In the genomic region with DNA sequence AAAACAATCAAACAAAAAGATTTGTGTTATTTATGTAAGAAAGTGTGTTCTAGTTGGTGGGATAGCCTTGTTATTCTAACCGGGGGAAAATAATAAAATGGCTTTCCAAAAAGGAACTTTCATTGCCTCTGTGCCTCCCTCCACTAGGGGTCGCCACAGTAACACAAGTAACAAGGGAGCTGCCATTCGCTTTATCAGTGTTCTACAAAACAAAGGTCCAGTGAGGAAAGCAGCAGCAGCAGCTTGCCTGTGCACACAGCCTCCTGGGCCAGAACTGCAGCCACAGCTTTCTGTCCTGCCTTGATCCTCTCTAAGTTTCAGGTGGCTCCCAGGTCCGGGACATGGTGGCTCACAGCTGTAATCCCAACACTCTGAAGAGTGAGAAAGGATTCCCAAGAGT, we compare ENCODE assay signal across 8 mouse cellular contexts. TPM values are rescaled to one million over a fixed set of nuclear protein-coding genes. Genes with fewer than 3 reads are reported as not detected.
DNase-seq lines count a peak whose midpoint lies in the region; ATAC-seq and TF ChIP-seq lines count a peak whose summit lies in the region.

No protein-coding gene starts in this region.

- H3K9me3 ChIP-seq in forebrain, embryonic 11.5 days (ENCODE audit: control insufficient read depth, low read length): no peaks in the 10 kb centered on the region
- no peaks in the 10 kb centered on the region for H3K9me3 ChIP-seq in lung, embryonic 14.5 days (ENCODE audit: low read depth, low read length)

- no peak overlapping the region for H3K4me3 ChIP-seq in forebrain, embryonic 11.5 days (ENCODE audit: low read depth, low read length)
- no peak overlapping the region for H3K4me3 ChIP-seq in lung, embryonic 14.5 days (ENCODE audit: low read depth, low read length)

- intact Hi-C loops in heart, postnatal 36 days (cut with DNase I): no loop called here

- 6% methylated on average over 4 of the region's 4 CpGs for WGBS in forebrain, embryonic 11.5 days
- 6% methylated on average over 4 of the region's 4 CpGs for WGBS in lung, embryonic 14.5 days

- 0 out of 2 replicates have a peak overlapping the region, but pooled peaks have one; percentile 48 for H3K27ac ChIP-seq in forebrain, embryonic 11.5 days (ENCODE audit: low read depth, low read length)
- no peak overlapping the region for H3K27ac ChIP-seq in lung, embryonic 14.5 days (ENCODE audit: low read depth)

- ATAC-seq in forebrain, embryonic 11.5 days (replicated peaks; ENCODE audit: low FRiP score): peak; percentile 61; the same call in 1 of the 2 replicates
- ATAC-seq in lung, embryonic 14.5 days (ENCODE audit: insufficient read depth): 0 out of 2 replicates have a peak, but pooled peaks have one; percentile 26

- H3K4me2 ChIP-seq in forebrain, embryonic 11.5 days (ENCODE audit: low read depth, low read length, severe bottlenecking): no peak overlapping the region
- H3K4me2 ChIP-seq in lung, embryonic 14.5 days: no peak overlapping the region

- no peaks in the 10 kb centered on the region for H3K36me3 ChIP-seq in forebrain, embryonic 11.5 days (ENCODE audit: control insufficient read depth, insufficient read depth, low read length)
- H3K36me3 ChIP-seq in lung, embryonic 14.5 days (ENCODE audit: insufficient read depth): no peaks in the 10 kb centered on the region

- peak; percentile 92 for DNase-seq in ES-CJ7 (ENCODE audit: low read depth, low spot score)
- DNase-seq in brain, adult 2 months (ENCODE audit: low read depth, low spot score): peak; percentile 94
- peak; percentile 88 for DNase-seq in forebrain, embryonic 11.5 days (ENCODE audit: low spot score)
- DNase-seq in heart, postnatal 36 days: peak; percentile 82 to 87
- DNase-seq in layer of hippocampus, adult 11-12 months (ENCODE audit: low spot score): peak; percentile 87
- DNase-seq in lung, embryonic 14.5 days: peak; percentile 95
- peak; percentile 74 for DNase-seq in ovary, postnatal 14 days (ENCODE audit: low spot score)
- DNase-seq in thymus, postnatal 14 days: peak; percentile 85

- peak; percentile 95 for TF ChIP-seq CTCF in lung, embryonic 14.5 days (IDR thresholded peaks at IDR 0.05; ENCODE audit: low read depth)

- peaks cover 7% of the 10 kb centered on the region for H3K4me1 ChIP-seq in forebrain, embryonic 11.5 days (replicated peaks; ENCODE audit: control insufficient read depth, insufficient read depth, low read length)
- H3K4me1 ChIP-seq in lung, embryonic 14.5 days (ENCODE audit: insufficient read depth): no peaks in the 10 kb centered on the region

- H3K27me3 ChIP-seq in forebrain, embryonic 11.5 days (ENCODE audit: control insufficient read depth, insufficient read depth, low read length): peaks cover 22% of the 10 kb centered on the region; the same call in 1 of the 2 replicates
- H3K27me3 ChIP-seq in lung, embryonic 14.5 days (ENCODE audit: insufficient read depth, low read length): peaks cover 23% of the 10 kb centered on the region

- H3K9ac ChIP-seq in forebrain, embryonic 11.5 days (ENCODE audit: low read length): peak overlapping the region; percentile 49
- H3K9ac ChIP-seq in lung, embryonic 14.5 days: no peak overlapping the region

RNA-seq across cellular contexts. Expression of gene Fam166b, which starts 2.8 kb away (rescaled TPM):
- 0.28 and 0.31 TPM in 2 replicates for polyA plus RNA-seq in forebrain, embryonic 11.5 days (2014; fragmentation: Nextera tagmentation; extraction: Ambion mirVana)
- not detected for total RNA-seq in heart, postnatal 36 days (2021)
- 0.32 and 0.34 TPM in 2 replicates for polyA plus RNA-seq in lung, embryonic 14.5 days (2014; fragmentation: Nextera tagmentation; extraction: Ambion mirVana)

RNA-seq across cellular contexts. Expression of gene Tesk1, which starts 10.0 kb away (rescaled TPM):
- 9.3 and 10.7 TPM in 2 replicates for polyA plus RNA-seq in forebrain, embryonic 11.5 days (2014; fragmentation: Nextera tagmentation; extraction: Ambion mirVana)
- 10 to 100 TPM; 32.8 to 33.4 TPM for total RNA-seq in heart, postnatal 36 days (2021)
- 12.6 and 15.9 TPM in 2 replicates for polyA plus RNA-seq in lung, embryonic 14.5 days (2014; fragmentation: Nextera tagmentation; extraction: Ambion mirVana)

RNA-seq across cellular contexts. Expression of gene Cd72, which starts 22.7 kb away (rescaled TPM):
- polyA plus RNA-seq in forebrain, embryonic 11.5 days (2014; fragmentation: Nextera tagmentation; extraction: Ambion mirVana): 2.6 and 4.8 TPM in 2 replicates
- total RNA-seq in heart, postnatal 36 days (2021): 1 to 10 TPM in 1 of 2 experiments, under 1 TPM in 1; 0.89 to 1.6 TPM
- 3.2 TPM in 2 replicates for polyA plus RNA-seq in lung, embryonic 14.5 days (2014; fragmentation: Nextera tagmentation; extraction: Ambion mirVana)

RNA-seq across cellular contexts. Expression of gene Rusc2, which starts 49.9 kb away (rescaled TPM):
- polyA plus RNA-seq in forebrain, embryonic 11.5 days (2014; fragmentation: Nextera tagmentation; extraction: Ambion mirVana): 11.6 and 12.4 TPM in 2 replicates
- 10 to 100 TPM; 45.5 to 46.0 TPM for total RNA-seq in heart, postnatal 36 days (2021)
- 5.0 and 5.8 TPM in 2 replicates for polyA plus RNA-seq in lung, embryonic 14.5 days (2014; fragmentation: Nextera tagmentation; extraction: Ambion mirVana)

RNA-seq across cellular contexts. Expression of gene Sit1, which starts 51.8 kb away (rescaled TPM):
- not detected in 2 replicates for polyA plus RNA-seq in forebrain, embryonic 11.5 days (2014; fragmentation: Nextera tagmentation; extraction: Ambion mirVana)
- not detected for total RNA-seq in heart, postnatal 36 days (2021)
- polyA plus RNA-seq in lung, embryonic 14.5 days (2014; fragmentation: Nextera tagmentation; extraction: Ambion mirVana): not detected in 2 replicates
